1 mouse cellular context compared by ENCODE assay signal in the genomic region with DNA sequence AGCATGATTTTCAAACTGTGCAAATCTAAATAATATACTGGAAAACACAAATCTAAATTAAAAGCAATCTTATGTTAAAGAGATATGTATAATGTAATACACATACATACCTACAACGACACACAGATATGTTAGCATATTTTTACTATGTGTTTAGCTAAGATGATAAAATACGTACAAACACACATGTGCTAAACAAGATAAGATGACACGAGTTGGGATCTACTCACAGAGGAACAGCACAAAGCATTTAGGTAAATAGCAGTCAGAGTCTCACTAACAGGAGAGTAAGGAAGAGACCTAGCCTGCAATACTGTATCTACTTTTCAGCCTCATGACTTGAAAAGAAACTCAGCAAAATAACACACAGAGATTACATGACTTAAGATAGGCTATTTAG.
A peak's percentile ranks its signal among the peaks of the same experiment; 100 is the strongest.
TF ChIP-seq lines count a peak whose summit lies in the region.

No protein-coding gene starts in this region.

TF ChIP-seq in MEL, 35 proteins besides CTCF, POLR2A, EP300 and RAD21:
- TF ChIP-seq SIN3A (IDR thresholded peaks at IDR 0.05; ENCODE audit: low read length), result peak; percentile 51; the same call in 1 of the 2 replicates
- peak; percentile 21; the same call in 1 of the 2 replicates for TF ChIP-seq TCF12 (IDR thresholded peaks at IDR 0.05; ENCODE audit: low read depth, low read length)
- peak; percentile 40; the same call in 1 of the 2 replicates for TF ChIP-seq GATA1 (IDR thresholded peaks at IDR 0.05; ENCODE audit: low read depth, low read length)
- no peak for TF ChIP-seq ZC3H11A (IDR thresholded peaks at IDR 0.05; ENCODE audit: low read depth, low read length)
